Mouse (Mus musculus) ovary, adult 18-20 months (tissue): ENCODE measurements around the gene Nanos3.

Experiments
- DNase-seq: peaks from one replicate; pipeline ENCODE4 v3.0.0; 2022; ENCODE audit warnings: low spot score, mixed read lengths

The Nanos3 gene

GRCm38 (mm10) chr8:84185117-84185516, at the start of gene Nanos3:
Gene Nanos3 (minus strand): TSS chr8:84185217.
- no peak for DNase-seq

GRCm38 (mm10) chr8:84233055-84233454, 48.0 kb upstream of the Nanos3 start:
- DNase-seq = no peak

- no peak for DNase-seq
Measured at GRCm38 (mm10) chr8:84230735-84231134, 45.7 kb upstream of the Nanos3 start.

- no peak for DNase-seq
Measured at GRCm38 (mm10) chr8:84223322-84224029, 38.5 kb upstream of the Nanos3 start.

- DNase-seq = no peak
Measured at GRCm38 (mm10) chr8:84222566-84223165, 37.6 kb upstream of the Nanos3 start.

- DNase-seq = no peak
Measured at GRCm38 (mm10) chr8:84220105-84220504, 35.1 kb upstream of the Nanos3 start.

- DNase-seq = no peak
Measured at GRCm38 (mm10) chr8:84218143-84218542, 33.1 kb upstream of the Nanos3 start.

GRCm38 (mm10) chr8:84217206-84217605, 32.2 kb upstream of the Nanos3 start:
- DNase-seq = no peak

GRCm38 (mm10) chr8:84213277-84213676, 28.3 kb upstream of the Nanos3 start:
- DNase-seq = no peak

- DNase-seq = no peak
Measured at GRCm38 (mm10) chr8:84211881-84212563, 27.0 kb upstream of the Nanos3 start.

GRCm38 (mm10) chr8:84211202-84211601, 26.2 kb upstream of the Nanos3 start:
- DNase-seq = no peak

- no peak for DNase-seq
Measured at GRCm38 (mm10) chr8:84210167-84210791, 25.3 kb upstream of the Nanos3 start.

- no peak for DNase-seq
Measured at GRCm38 (mm10) chr8:84208381-84209380, 23.7 kb upstream of the Nanos3 start.

GRCm38 (mm10) chr8:84207811-84208210, 22.8 kb upstream of the Nanos3 start:
- DNase-seq = no peak

- no peak for DNase-seq
Measured at GRCm38 (mm10) chr8:84206666-84207065, 21.6 kb upstream of the Nanos3 start.

GRCm38 (mm10) chr8:84205073-84205472, 20.1 kb upstream of the Nanos3 start:
- no peak for DNase-seq

GRCm38 (mm10) chr8:84203975-84204772, 19.2 kb upstream of the Nanos3 start:
- peak; percentile 60 for DNase-seq

- peak; percentile 76 for DNase-seq
Measured at GRCm38 (mm10) chr8:84202938-84203917, 18.2 kb upstream of the Nanos3 start.

GRCm38 (mm10) chr8:84202466-84202865, 17.4 kb upstream of the Nanos3 start:
- peak; percentile 49 for DNase-seq
